Mouse (Mus musculus): ENCODE data around the gene Gdf15.

GRCm38 (mm10) chr8:70617985-70618384 is 14.3 kb downstream of the Gdf15 start:
- TF ChIP-seq CTCF (IDR thresholded peaks at IDR 0.05; ENCODE audit: low read depth) (no peak), EP300 (optimal IDR thresholded peaks at IDR 0.05) (no peak)
